21 mouse cellular contexts compared by ENCODE assay signal in genomic region chr16:10788866-10789265, GRCm38 (mm10). TPM values are rescaled to one million over a fixed set of nuclear protein-coding genes. Genes with fewer than 3 reads are reported as not detected.
"Had no signal": no experiment of that assay in that cellular context is flagged by ENCODE, and none has a peak within 500 bp of the region (broad histone marks: within the 10 kb centered on the region; RNA-seq: fewer than 3 reads in every experiment).

No protein-coding gene starts in this region.

- H3K27ac ChIP-seq: kidney, postnatal 0 days; limb, embryonic 15.5 days; liver, embryonic 12.5 days; midbrain, embryonic 10.5 days; neural tube, embryonic 12.5 days had no signal

- H3K9me3 ChIP-seq: limb, embryonic 15.5 days; liver, embryonic 12.5 days; midbrain, embryonic 10.5 days; neural tube, embryonic 12.5 days had no signal

- H3K4me2 ChIP-seq: limb, embryonic 15.5 days; liver, embryonic 12.5 days; lung, embryonic 14.5 days; neural tube, embryonic 12.5 days had no signal

- H3K36me3 ChIP-seq: limb, embryonic 15.5 days; liver, embryonic 12.5 days; midbrain, embryonic 10.5 days; neural tube, embryonic 12.5 days had no signal

- H3K9ac ChIP-seq: limb, embryonic 15.5 days; liver, embryonic 12.5 days; lung, embryonic 14.5 days; neural tube, embryonic 12.5 days had no signal

- DNase-seq: kidney, adult 8-10 months; kidney, postnatal 36 days; layer of hippocampus, adult 9-11 months; layer of hippocampus, postnatal 36 days; lung, embryonic 14.5 days; lung, postnatal 10 days; lung, postnatal 4 days; midbrain, embryonic 14.5 days; right cerebral cortex, adult 18-20 months; right cerebral cortex, postnatal 25 days had no signal

- ATAC-seq: liver, embryonic 12.5 days had no signal

- H3K27me3 ChIP-seq: limb, embryonic 15.5 days had no signal

- H3K4me3 ChIP-seq: limb, embryonic 15.5 days; liver, embryonic 12.5 days; midbrain, embryonic 10.5 days; myocyte; neural tube, embryonic 12.5 days had no signal

RNA-seq across cellular contexts. Expression of gene Tnp2, which starts 0.4 kb away (rescaled TPM):
- polyA plus RNA-seq: kidney, postnatal 0 days; limb, embryonic 11.5 days; limb, embryonic 15.5 days; liver, embryonic 12.5 days; liver, embryonic 16.5 days; lung, embryonic 14.5 days; midbrain, embryonic 10.5 days; midbrain, embryonic 14.5 days; neural tube, embryonic 12.5 days; small intestine, adult 2 months; stomach, embryonic 16.5 days had no signal

RNA-seq across cellular contexts. Expression of gene Prm3, which starts 1.8 kb away (rescaled TPM):
- polyA plus RNA-seq: kidney, postnatal 0 days; limb, embryonic 11.5 days; limb, embryonic 15.5 days; liver, embryonic 12.5 days; liver, embryonic 16.5 days; lung, embryonic 14.5 days; midbrain, embryonic 10.5 days; midbrain, embryonic 14.5 days; myocyte; neural tube, embryonic 12.5 days; small intestine, adult 2 months; stomach, embryonic 16.5 days; thymus, adult 2 months had no signal

RNA-seq across cellular contexts. Expression of gene Prm2, which starts 7.1 kb away (rescaled TPM):
- polyA plus RNA-seq: kidney, postnatal 0 days; limb, embryonic 11.5 days; limb, embryonic 15.5 days; liver, embryonic 12.5 days; liver, embryonic 16.5 days; lung, embryonic 14.5 days; midbrain, embryonic 10.5 days; midbrain, embryonic 14.5 days; myocyte; neural tube, embryonic 12.5 days; small intestine, adult 2 months; stomach, embryonic 16.5 days had no signal

RNA-seq across cellular contexts. Expression of gene Prm1, which starts 16.8 kb away (rescaled TPM):
- polyA plus RNA-seq: kidney, postnatal 0 days; limb, embryonic 11.5 days; liver, embryonic 12.5 days; liver, embryonic 16.5 days; lung, embryonic 14.5 days; midbrain, embryonic 10.5 days; midbrain, embryonic 14.5 days; myocyte; neural tube, embryonic 12.5 days; small intestine, adult 2 months; stomach, embryonic 16.5 days had no signal
